Mouse (Mus musculus) G1E (cell line): ENCODE results near the gene Polr2f.

ENCODE experiments used
- CTCF ChIP-seq: IDR thresholded peaks from 2 replicates; pipeline ENCODE4 v1.5.1; 2012; ENCODE audit warnings: low read depth, low read length, inconsistent platforms, mixed read lengths
- GATA1 ChIP-seq: IDR thresholded peaks from 2 replicates; pipeline ENCODE4 v1.6.1; 2012; ENCODE audit warnings: borderline replicate concordance, low read length, inconsistent platforms, mixed read lengths
- GATA2 ChIP-seq: IDR thresholded peaks from 2 replicates; pipeline ENCODE4 v1.6.1; 2012; ENCODE audit warnings: low read depth, low read length, inconsistent platforms, borderline replicate concordance
- POLR2AphosphoS5 ChIP-seq: IDR thresholded peaks from 2 replicates; pipeline ENCODE4 v1.6.1; 2012; ENCODE audit warnings: low read depth, low read length, inconsistent platforms; ENCODE audit not compliant: insufficient replicate concordance
- TAL1 ChIP-seq: conservative IDR thresholded peaks from 2 replicates; pipeline ENCODE4 v1.6.1; 2012; ENCODE audit warnings: low read depth, low read length, inconsistent platforms, mixed read lengths

DNA sequence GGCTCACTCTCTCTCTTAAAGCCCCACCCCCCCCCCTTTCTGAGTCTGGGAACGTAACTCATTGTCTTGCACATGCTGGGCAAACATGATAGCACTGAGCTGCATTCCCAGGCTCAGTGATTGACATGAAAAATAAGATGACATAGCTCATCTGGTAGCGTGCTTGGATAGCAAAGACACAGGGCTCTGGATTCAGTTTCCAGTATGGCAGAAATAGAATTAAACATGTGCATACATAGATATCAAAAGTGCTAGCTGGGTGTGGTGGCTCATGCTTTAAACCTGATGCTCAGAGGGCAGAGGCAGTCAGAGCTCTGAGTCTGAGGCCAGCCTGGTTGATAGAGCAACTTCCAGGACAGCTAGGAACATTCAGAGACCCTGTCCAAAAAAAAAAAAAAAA is 35.0 kb upstream of the Polr2f start:
- TF ChIP-seq CTCF (no peak), TAL1 (no peak), GATA1 (no peak), POLR2AphosphoS5 (no peak), GATA2 (no peak)
